Mouse (Mus musculus) intestine, embryonic 16.5 days (tissue): ENCODE data around the gene Hfe2. TPM values are rescaled to one million over a fixed set of nuclear protein-coding genes. Genes with fewer than 3 reads are reported as not detected.

Experiments used
- ATAC-seq: fragments of 200-750 bp; cut with Nextera tagmentation; 2 replicates; pipeline ENCODE4 v1.8.0; 2017; ENCODE audit warnings: moderate TSS enrichment, moderate library complexity
- H3K27ac ChIP-seq: fragments of 300-500 bp; sonication (generic); 2 replicates; pipeline ENCODE4 v1.5.1; 2014; ENCODE audit warnings: mild to moderate bottlenecking, low read length
- H3K27me3 ChIP-seq: fragments of 300-500 bp; sonication (generic); replicated peaks from 2 replicates; pipeline ENCODE4 v1.6.1; 2014; ENCODE audit warnings: low read length, control low read depth, mixed read lengths; ENCODE audit not compliant: control insufficient read depth, insufficient read depth
- H3K36me3 ChIP-seq: fragments of 300-500 bp; sonication (generic); 2 replicates; pipeline ENCODE4 v1.6.1; 2014; ENCODE audit warnings: low read length, control low read depth; ENCODE audit not compliant: control insufficient read depth, insufficient read depth
- H3K4me1 ChIP-seq: fragments of 300-500 bp; sonication (generic); 2 replicates; pipeline ENCODE4 v1.6.1; 2014; ENCODE audit warnings: low read length, control low read depth, mixed read lengths; ENCODE audit not compliant: control insufficient read depth, insufficient read depth
- H3K4me2 ChIP-seq: fragments of 300-500 bp; sonication (generic); 2 replicates; pipeline ENCODE4 v1.6.1; 2014; ENCODE audit warnings: low read depth, low read length, control low read depth
- H3K4me3 ChIP-seq: fragments of 300-500 bp; sonication (generic); 2 replicates; pipeline ENCODE4 v1.5.1; 2014; ENCODE audit warnings: mild to moderate bottlenecking, low read length
- H3K9ac ChIP-seq: fragments of 300-500 bp; sonication (generic); 2 replicates; pipeline ENCODE4 v1.6.1; 2014; ENCODE audit warnings: low read depth, low read length
- H3K9me3 ChIP-seq: fragments of 300-500 bp; sonication (generic); 2 replicates; pipeline ENCODE4 v1.6.1; 2016; ENCODE audit warnings: low read length, control low read depth; ENCODE audit not compliant: control insufficient read depth
- WGBS: fragments of 180-500 bp; shearing (Covaris S2); extraction: QIAGEN DNeasy Blood & Tissue Kit; methylation state at CpG from one replicate; pipeline ENCODE4 v1.1.7; 2014; 5-methylcytosine and 5-hydroxymethylcytosine counted together
- polyA plus RNA-seq: library from polyadenylated mRNA; unstranded; fragments of >200 nt; fragmentation: Nextera tagmentation; extraction: Ambion mirVana; gene quantifications from 2 replicates; pipeline ENCODE4 v1.2.1, GENCODE M21; 2015

Gene Hfe2
- polyA plus RNA-seq, 1 experiment from 2014 or later = 0.37 TPM

GRCm38 (mm10) chr3:96559398-96559910, 34.5 kb downstream of the Hfe2 start:
- peaks cover 13% of the 10 kb centered on the region for H3K36me3 ChIP-seq
- WGBS = 47% methylated on average over 12 of the region's 12 CpGs
- peak overlapping the region; percentile 94 for H3K9ac ChIP-seq
- no peak for ATAC-seq
- peak overlapping the region; percentile 80 for H3K4me2 ChIP-seq
- peak overlapping the region; percentile 98 for H3K27ac ChIP-seq
- H3K9me3 ChIP-seq = no peaks in the 10 kb centered on the region
- no peaks in the 10 kb centered on the region for H3K27me3 ChIP-seq
- H3K4me3 ChIP-seq = peak overlapping the region; percentile 89
- peaks cover 51% of the 10 kb centered on the region for H3K4me1 ChIP-seq

GRCm38 (mm10) chr3:96559911-96560850, 35.2 kb downstream of the Hfe2 start:
- peak overlapping the region; percentile 80 for H3K4me2 ChIP-seq
- H3K9ac ChIP-seq = peak overlapping the region; percentile 94
- peaks cover 13% of the 10 kb centered on the region for H3K36me3 ChIP-seq
- no peak for ATAC-seq
- no peaks in the 10 kb centered on the region for H3K9me3 ChIP-seq
- WGBS = 59% methylated on average over 23 of the region's 23 CpGs
- H3K4me1 ChIP-seq = peaks cover 52% of the 10 kb centered on the region
- H3K27me3 ChIP-seq = no peaks in the 10 kb centered on the region
- peak overlapping the region; percentile 89 for H3K4me3 ChIP-seq
- peak overlapping the region; percentile 98 for H3K27ac ChIP-seq

DNA sequence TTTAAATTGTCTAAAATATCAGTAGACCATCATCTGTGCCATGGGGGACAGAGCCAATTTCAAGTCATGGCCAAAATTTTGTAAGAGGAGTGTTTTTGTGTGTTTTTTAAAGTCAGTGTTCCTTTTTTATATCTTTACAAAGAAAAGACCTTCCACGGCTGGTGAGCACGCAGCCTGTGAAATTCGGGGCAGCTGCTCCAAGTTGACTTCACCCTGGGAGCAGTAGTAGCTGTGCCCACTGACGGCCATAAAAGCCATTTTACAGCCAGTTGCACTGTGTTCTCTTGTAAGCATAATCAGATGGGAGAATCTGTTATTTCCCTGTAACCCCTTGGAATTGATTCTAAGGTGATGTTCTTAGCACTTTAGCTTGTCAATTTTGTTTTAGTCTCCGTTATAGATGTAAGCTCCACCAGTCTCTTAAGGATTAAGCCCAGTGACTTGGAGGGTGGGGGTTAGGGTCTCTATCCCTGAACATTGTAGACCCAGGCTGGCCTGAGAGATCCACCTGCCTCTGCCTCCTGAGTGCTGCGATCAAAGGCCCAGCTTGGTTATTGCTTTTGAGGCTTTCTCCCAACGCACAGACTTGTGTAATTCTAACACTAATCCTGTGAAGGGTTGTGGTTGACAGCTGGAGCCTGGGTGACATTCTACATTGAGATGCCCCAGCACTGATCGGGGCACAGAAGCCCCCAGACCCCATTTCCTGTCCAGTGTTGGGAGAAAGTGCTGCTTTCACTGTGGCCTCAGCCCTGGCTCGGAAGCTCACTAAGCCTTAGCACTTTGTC, 36.1 kb downstream of the Hfe2 start:
- Histone ChIP-seq H3K36me3 (peaks cover 13% of the 10 kb centered on the region), H3K27ac (peak overlapping the region; percentile 98), H3K9me3 (no peaks in the 10 kb centered on the region), H3K27me3 (no peaks in the 10 kb centered on the region), H3K4me2 (peak overlapping the region; percentile 80), H3K4me3 (peak overlapping the region; percentile 89), H3K4me1 (peaks cover 45% of the 10 kb centered on the region), H3K9ac (peak overlapping the region; percentile 94)
- 69% methylated on average over 9 of the region's 9 CpGs for WGBS
- ATAC-seq = no peak

GRCm38 (mm10) chr3:96561946-96562681, 37.1 kb downstream of the Hfe2 start:
- Histone ChIP-seq H3K9me3 (no peaks in the 10 kb centered on the region), H3K9ac (peak overlapping the region; percentile 39; the same call in 1 of the 2 replicates), H3K27ac (peak overlapping the region; percentile 98), H3K4me1 (peaks cover 49% of the 10 kb centered on the region), H3K4me2 (peak overlapping the region; percentile 80), H3K27me3 (no peaks in the 10 kb centered on the region), H3K36me3 (peaks cover 13% of the 10 kb centered on the region), H3K4me3 (peak overlapping the region; percentile 5; the same call in 1 of the 2 replicates)
- 37% methylated on average over 10 of the region's 10 CpGs for WGBS
- no peak for ATAC-seq

GRCm38 (mm10) chr3:96563267-96563666, 38.3 kb downstream of the Hfe2 start:
- ATAC-seq = no peak
- peak overlapping the region; percentile 94; the same call in 1 of the 2 replicates for H3K27ac ChIP-seq

GRCm38 (mm10) chr3:96563911-96564632, 39.1 kb downstream of the Hfe2 start:
- peaks cover 51% of the 10 kb centered on the region for H3K4me1 ChIP-seq
- no peaks in the 10 kb centered on the region for H3K9me3 ChIP-seq
- H3K27ac ChIP-seq = peak overlapping the region; percentile 94
- ATAC-seq = peak; percentile 67
- H3K36me3 ChIP-seq = peaks cover 13% of the 10 kb centered on the region
- H3K4me2 ChIP-seq = peak overlapping the region; percentile 29; the same call in 1 of the 2 replicates
- 39% methylated on average over 10 of the region's 10 CpGs for WGBS
- peak overlapping the region; percentile 9 for H3K4me3 ChIP-seq
- peak overlapping the region; percentile 53; the same call in 1 of the 2 replicates for H3K9ac ChIP-seq
- H3K27me3 ChIP-seq = no peaks in the 10 kb centered on the region

More at GRCm38 (mm10) chr3:96563267-96563666, 38.3 kb downstream of the Hfe2 start:
- no peaks in the 10 kb centered on the region for H3K27me3 ChIP-seq
- no peak overlapping the region for H3K9ac ChIP-seq
- peaks cover 51% of the 10 kb centered on the region for H3K4me1 ChIP-seq
- no peak overlapping the region for H3K4me2 ChIP-seq
- WGBS = 91% methylated on average over 8 of the region's 8 CpGs
- no peak overlapping the region for H3K4me3 ChIP-seq
- H3K36me3 ChIP-seq = peaks cover 13% of the 10 kb centered on the region
- no peaks in the 10 kb centered on the region for H3K9me3 ChIP-seq

- peak overlapping the region; percentile 29; the same call in 1 of the 2 replicates for H3K4me2 ChIP-seq
- H3K4me1 ChIP-seq = peaks cover 51% of the 10 kb centered on the region
- H3K4me3 ChIP-seq = peak overlapping the region; percentile 9
- H3K9ac ChIP-seq = peak overlapping the region; percentile 53
- H3K27me3 ChIP-seq = no peaks in the 10 kb centered on the region
- WGBS = 47% methylated on average over 7 of the region's 7 CpGs
- peaks cover 11% of the 10 kb centered on the region for H3K36me3 ChIP-seq
- no peaks in the 10 kb centered on the region for H3K9me3 ChIP-seq
- peak overlapping the region; percentile 94 for H3K27ac ChIP-seq
- peak; percentile 34; the same call in 1 of the 2 replicates for ATAC-seq
Measured at GRCm38 (mm10) chr3:96564633-96565032, 39.7 kb downstream of the Hfe2 start.

DNA sequence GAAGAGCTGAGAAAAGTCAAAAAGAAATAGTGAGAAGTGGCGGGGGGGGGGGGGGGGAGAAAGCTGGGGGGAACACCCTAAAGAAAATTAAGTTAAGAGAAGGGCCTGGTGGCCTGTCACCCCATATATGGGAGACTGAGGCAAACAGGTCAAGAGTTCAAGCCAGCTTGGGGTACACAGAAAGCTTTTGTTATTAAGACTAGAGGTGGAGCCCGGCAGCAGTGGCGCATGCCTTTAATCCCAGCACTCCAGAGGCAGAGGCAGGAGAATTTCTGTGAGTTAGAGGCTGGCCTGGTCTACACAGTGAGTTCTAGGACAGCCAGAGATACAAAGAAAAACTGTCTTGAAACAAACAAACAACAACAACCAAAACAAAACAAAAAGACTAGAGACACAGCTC, 40.1 kb downstream of the Hfe2 start:
- no peaks in the 10 kb centered on the region for H3K27me3 ChIP-seq
- no peaks in the 10 kb centered on the region for H3K9me3 ChIP-seq
- 77% methylated on average over 3 of the region's 3 CpGs for WGBS
- peak overlapping the region; percentile 94; the same call in 1 of the 2 replicates for H3K27ac ChIP-seq
- H3K36me3 ChIP-seq = peaks cover 9% of the 10 kb centered on the region
- H3K4me1 ChIP-seq = peaks cover 48% of the 10 kb centered on the region
- H3K4me3 ChIP-seq = no peak overlapping the region
- H3K9ac ChIP-seq = no peak overlapping the region
- ATAC-seq = no peak
- H3K4me2 ChIP-seq = no peak overlapping the region
